Mouse (Mus musculus): ENCODE results near the gene Wwox.

The Wwox gene

GRCm38 (mm10) chr8:115259806-115260205 lies 820.4 kb downstream of the Wwox start:
- DNase-seq: no peak

GRCm38 (mm10) chr8:115267196-115267595 lies 827.7 kb downstream of the Wwox start:
- no peak for DNase-seq

- DNase-seq: peak; percentile 45 to 55
These were observed 830.1 kb downstream of the Wwox start for GRCm38 (mm10) chr8:115269601-115270000.

- no peak for DNase-seq
These were observed 834.5 kb downstream of the Wwox start for GRCm38 (mm10) chr8:115273976-115274375.

- no peak for DNase-seq
These were observed 836.8 kb downstream of the Wwox start for GRCm38 (mm10) chr8:115276281-115276680.

GRCm38 (mm10) chr8:115278291-115278690 lies 838.8 kb downstream of the Wwox start:
- DNase-seq: no peak

- no peak for DNase-seq
These were observed 850.8 kb downstream of the Wwox start for GRCm38 (mm10) chr8:115290224-115290623.

- peak in 1 of 2 experiments; percentile 6 for DNase-seq
These were observed 857.3 kb downstream of the Wwox start for GRCm38 (mm10) chr8:115296760-115297159.

- no peak for DNase-seq
These were observed 863.0 kb downstream of the Wwox start for GRCm38 (mm10) chr8:115302484-115302883.

GRCm38 (mm10) chr8:115307412-115307811 lies 868.0 kb downstream of the Wwox start:
- peak in 1 of 2 experiments; percentile 7 for DNase-seq

- no peak for DNase-seq
These were observed 871.5 kb downstream of the Wwox start for GRCm38 (mm10) chr8:115311003-115311402.

GRCm38 (mm10) chr8:115312371-115312770 lies 872.9 kb downstream of the Wwox start:
- no peak for DNase-seq

GRCm38 (mm10) chr8:115322501-115322900 lies 883.0 kb downstream of the Wwox start:
- no peak for DNase-seq

- DNase-seq: no peak
These were observed 891.2 kb downstream of the Wwox start for GRCm38 (mm10) chr8:115330671-115331070.

- no peak for DNase-seq
These were observed 894.5 kb downstream of the Wwox start for GRCm38 (mm10) chr8:115333972-115334371.

- no peak for DNase-seq
These were observed 896.9 kb downstream of the Wwox start for GRCm38 (mm10) chr8:115336361-115336760.

GRCm38 (mm10) chr8:115348704-115349103 lies 909.2 kb downstream of the Wwox start:
- no peak for DNase-seq

- DNase-seq: no peak
These were observed 911.3 kb downstream of the Wwox start for GRCm38 (mm10) chr8:115350707-115351106.

GRCm38 (mm10) chr8:115357663-115358335 lies 918.3 kb downstream of the Wwox start:
- DNase-seq: peak; percentile 16 to 35

- DNase-seq: no peak
These were observed 919.0 kb downstream of the Wwox start for GRCm38 (mm10) chr8:115358481-115358880.

GRCm38 (mm10) chr8:115359701-115360100 lies 920.2 kb downstream of the Wwox start:
- no peak for DNase-seq

GRCm38 (mm10) chr8:115362518-115362917 lies 923.1 kb downstream of the Wwox start:
- DNase-seq: no peak

GRCm38 (mm10) chr8:115374957-115375356 lies 935.5 kb downstream of the Wwox start:
- no peak for DNase-seq

GRCm38 (mm10) chr8:115375361-115376047 lies 936.0 kb downstream of the Wwox start:
- peak in 1 of 2 experiments; percentile 21 for DNase-seq
